Mouse (Mus musculus) G1E-ER4 (cell line): Measurements from ENCODE around the gene Pdgfc. TPM values are rescaled to one million over a fixed set of nuclear protein-coding genes. Genes with fewer than 3 reads are reported as not detected.

Experiments
- GATA1 ChIP-seq: IDR thresholded peaks from one replicate; pipeline ENCODE4 v1.8.0; 2012; ENCODE audit warnings: low read length, inconsistent platforms
- polyA plus RNA-seq: library from polyadenylated mRNA; stranded (reverse); fragments of >175 nt; gene quantifications from 2 replicates; pipeline ENCODE4 v1.2.3, GENCODE M21; 2012

Gene Pdgfc
- polyA plus RNA-seq, 1 experiment, result not detected

DNA sequence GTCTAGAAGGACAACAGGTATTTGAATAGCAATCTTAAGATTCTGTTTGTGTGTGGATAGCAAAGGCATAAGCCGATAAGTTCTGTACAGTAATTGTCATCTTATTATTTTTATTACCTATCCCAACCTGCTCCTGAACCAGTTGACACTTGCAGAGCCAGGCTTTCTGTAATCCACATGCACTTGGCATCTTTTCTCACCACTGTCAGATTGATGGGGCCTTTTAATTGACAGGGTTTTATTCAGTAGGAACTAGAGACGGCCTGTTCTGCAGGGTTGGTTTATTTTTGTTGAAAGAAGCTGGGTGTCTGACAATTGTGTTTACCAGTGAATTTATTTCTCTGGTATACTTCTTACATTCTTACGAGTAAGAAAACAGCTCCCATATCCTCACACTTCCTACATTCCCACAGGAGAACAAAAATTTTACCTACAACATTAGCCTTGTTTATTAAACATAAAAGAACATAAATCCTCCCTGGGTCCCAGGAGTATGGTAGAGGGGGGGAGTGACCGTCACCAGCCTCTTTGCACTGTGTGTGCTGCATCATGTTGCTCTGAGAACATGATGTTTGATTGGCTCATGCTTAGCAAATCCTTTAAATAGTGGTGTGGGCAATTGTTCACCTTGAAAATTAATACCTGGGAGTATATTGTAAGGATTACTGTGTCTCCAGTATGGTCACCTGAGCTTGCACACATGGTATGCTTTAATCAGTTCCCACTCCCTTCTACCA, 134.0 kb downstream of the Pdgfc start:
- TF ChIP-seq GATA1, result no peak

DNA sequence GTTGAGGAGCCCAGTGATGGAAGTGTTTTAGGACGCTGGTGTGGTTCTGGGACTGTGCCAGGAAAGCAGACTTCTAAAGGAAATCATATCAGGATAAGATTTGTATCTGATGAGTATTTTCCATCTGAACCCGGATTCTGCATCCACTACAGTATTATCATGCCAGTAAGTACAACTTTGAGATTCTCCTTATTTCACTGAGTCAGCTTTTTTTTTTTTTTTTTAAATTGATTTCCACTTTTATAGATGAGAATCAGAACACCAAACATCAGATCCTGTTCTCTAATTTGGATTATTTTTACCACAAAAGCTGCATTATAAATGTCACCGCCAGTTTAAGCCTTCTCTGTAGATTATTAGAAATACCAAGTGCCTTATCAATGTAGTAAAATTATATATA, 138.6 kb downstream of the Pdgfc start:
- TF ChIP-seq GATA1, result no peak

GRCm38 (mm10) chr3:81181319-81182013, 145.2 kb downstream of the Pdgfc start:
- TF ChIP-seq GATA1, result no peak

DNA sequence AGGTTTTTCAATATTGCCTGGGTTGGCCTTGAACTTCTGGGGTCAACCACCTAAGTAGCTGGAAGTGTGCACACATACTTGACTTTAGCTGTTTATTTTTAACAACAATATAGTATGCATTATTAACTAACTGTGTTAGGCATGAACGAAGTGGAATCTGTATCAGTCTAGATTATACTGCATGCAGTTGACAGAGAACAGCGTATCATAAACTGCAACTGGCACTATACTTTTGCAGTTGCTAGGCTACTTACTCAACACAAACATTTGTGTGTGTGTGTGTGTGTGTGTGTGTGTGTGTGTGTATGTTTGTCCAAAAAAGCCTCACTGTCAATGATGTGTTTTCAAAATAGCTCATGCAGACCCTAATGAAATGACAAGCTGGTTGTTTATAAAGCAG, 160.7 kb downstream of the Pdgfc start:
- no peak for TF ChIP-seq GATA1

GRCm38 (mm10) chr3:81197644-81198043, 161.4 kb downstream of the Pdgfc start:
- no peak for TF ChIP-seq GATA1

GRCm38 (mm10) chr3:81200647-81201046, 164.4 kb downstream of the Pdgfc start:
- TF ChIP-seq GATA1, result no peak

DNA sequence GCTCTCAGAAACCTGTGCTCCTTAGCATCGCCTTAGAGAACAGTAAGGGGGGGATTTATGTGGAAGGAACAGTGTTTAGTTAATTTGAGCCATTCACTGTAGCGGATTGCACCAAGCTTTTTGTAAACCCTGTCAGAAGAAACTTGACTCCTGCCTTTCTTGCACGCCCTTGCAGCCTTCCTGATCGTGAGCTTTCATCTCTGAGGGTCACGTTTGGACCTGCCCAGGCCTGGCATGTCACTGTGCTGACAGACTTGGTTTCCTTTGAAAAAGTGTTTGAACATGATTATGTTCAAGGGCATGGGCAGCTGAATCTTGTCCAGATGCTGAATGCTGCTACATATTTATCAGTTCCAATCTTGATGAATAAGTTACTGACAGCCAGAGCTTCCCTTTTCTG, 169.0 kb downstream of the Pdgfc start:
- no peak for TF ChIP-seq GATA1

DNA sequence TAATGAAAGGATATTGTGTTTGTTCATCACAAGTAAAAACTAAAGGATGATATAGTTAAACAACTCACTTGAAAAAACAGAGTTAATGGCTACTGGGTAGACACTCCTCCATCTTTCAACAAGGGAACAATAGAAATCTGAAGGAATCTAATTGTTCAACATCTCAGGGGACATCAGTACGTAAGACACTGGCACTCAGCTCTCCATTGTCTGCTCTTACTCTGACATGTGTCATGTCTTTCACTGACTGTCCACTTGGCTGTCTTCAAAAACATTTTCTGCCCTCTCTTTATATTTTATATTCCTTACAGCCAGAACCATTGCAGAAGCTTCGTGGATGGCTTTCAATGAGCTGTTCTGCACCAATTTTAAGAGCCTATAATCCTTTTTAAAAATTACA, 172.0 kb downstream of the Pdgfc start:
- TF ChIP-seq GATA1, result no peak

GRCm38 (mm10) chr3:81211147-81211546, 174.9 kb downstream of the Pdgfc start:
- no peak for TF ChIP-seq GATA1

GRCm38 (mm10) chr3:81211666-81212065, 175.4 kb downstream of the Pdgfc start:
- no peak for TF ChIP-seq GATA1

- TF ChIP-seq GATA1, result no peak
These were observed 179.4 kb downstream of the Pdgfc start for GRCm38 (mm10) chr3:81215547-81216118.

DNA sequence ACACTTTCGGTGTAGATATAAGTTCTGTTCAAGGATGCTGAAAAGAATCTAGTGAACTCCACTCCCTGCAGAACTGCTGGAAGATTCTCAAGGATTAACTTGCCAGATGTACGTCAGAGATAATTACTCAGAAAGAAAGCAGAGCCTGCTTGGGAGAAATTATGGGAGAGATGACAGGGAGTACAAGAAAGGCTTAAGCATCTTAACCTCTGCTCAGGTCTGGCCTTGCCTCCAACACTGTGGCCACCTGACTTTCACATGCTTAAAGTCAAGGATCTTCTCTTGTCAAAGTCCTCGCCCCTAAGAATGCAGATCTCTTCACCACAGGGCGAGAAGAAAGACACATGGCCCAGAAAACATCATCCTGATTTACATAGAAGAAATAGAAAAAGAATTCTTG, 185.5 kb downstream of the Pdgfc start:
- TF ChIP-seq GATA1, result no peak

DNA sequence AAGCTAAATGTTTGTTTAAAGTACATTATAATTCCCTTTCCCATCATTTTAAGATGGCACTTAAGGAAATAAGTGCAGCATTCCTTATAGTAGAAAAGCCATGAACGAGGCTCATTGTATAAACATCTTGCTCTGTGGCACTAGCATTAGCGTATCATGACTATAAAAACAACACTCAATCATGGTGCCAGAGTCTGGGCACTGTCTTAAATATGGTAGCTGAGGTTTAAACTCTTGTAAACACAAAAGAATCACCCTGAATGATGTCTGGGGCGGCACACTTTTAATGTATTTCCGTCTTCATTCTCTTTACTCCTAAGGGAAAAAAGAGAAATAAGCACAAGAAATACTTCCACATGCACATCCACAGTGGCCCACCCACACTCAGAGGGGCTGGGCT, 192.1 kb downstream of the Pdgfc start:
- TF ChIP-seq GATA1, result no peak

GRCm38 (mm10) chr3:81242697-81243590, 206.7 kb downstream of the Pdgfc start:
- TF ChIP-seq GATA1, result no peak

DNA sequence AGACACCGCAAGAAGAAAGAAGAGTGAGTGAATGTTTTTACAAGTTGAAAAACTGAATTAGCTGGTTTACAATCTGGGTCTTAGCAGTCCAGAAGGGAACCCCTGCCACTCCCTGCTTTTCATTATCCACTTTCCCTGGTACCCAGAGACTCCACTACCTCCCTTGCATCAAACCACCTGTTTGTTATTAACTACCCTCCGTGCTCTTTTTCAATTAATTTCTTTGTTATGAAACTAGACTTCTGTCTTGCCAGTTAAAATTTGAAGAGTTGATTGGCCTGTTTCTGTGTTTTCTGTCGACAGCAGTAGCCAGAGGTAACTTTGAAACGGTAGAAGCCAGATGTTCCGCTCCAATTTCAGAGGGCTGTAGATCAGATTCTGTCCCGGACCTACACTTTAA, 207.4 kb downstream of the Pdgfc start:
- TF ChIP-seq GATA1, result no peak

DNA sequence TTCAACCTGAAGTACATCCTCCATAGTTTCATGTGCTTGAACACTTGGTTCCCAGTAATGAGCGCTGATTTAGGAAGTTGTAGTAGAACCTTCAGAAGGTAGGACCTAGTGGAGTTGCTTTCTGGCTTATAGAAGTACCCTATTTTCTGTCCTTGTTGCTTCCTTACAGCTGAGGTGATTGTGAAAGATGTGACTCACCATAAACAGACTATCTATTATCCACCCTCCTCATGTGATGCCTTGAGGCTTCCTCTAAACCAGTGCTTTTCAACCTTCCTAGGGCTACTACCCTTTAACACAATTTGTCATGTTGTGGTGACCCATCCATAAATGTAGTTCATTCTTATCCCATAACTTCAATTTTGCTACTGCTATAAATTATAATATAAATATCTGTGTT, 226.6 kb downstream of the Pdgfc start:
- TF ChIP-seq GATA1, result no peak

Other genes starting within 250 kb of the Pdgfc start
- gene Gria2, start 233.6 kb upstream of the Pdgfc start, polyA plus RNA-seq, result not detected in 2 replicates
- gene Glrb, start 122.8 kb upstream of the Pdgfc start, polyA plus RNA-seq, result not detected in 2 replicates